Mouse (Mus musculus) gastrocnemius, adult 2 months (tissue): Measurements from ENCODE around the gene Trp53rkb. TPM values are rescaled to one million over a fixed set of nuclear protein-coding genes. Genes with fewer than 3 reads are reported as not detected.
"Not testable (repeated sequence)": the region's sequence is repeated elsewhere in the genome, so short reads cannot be mapped to it uniquely, and the experiment has no call there.

Experiments
- DNase-seq: peaks from one replicate; pipeline ENCODE4 v3.0.0; 2022
- H3K27ac ChIP-seq: fragments of 200-600 bp; 2 replicates; pipeline ENCODE4 v1.8.1; 2022; ENCODE audit warnings: mild to moderate bottlenecking
- H3K4me3 ChIP-seq: fragments of 200-600 bp; 2 replicates; pipeline ENCODE4 v1.8.1; 2022; ENCODE audit warnings: mild to moderate bottlenecking, moderate library complexity
- CTCF ChIP-seq: fragments of 200-600 bp; IDR thresholded peaks from 2 replicates; pipeline ENCODE4 v1.8.1; 2022; ENCODE audit warnings: antibody characterized with exemption, mild to moderate bottlenecking, moderate library complexity
- intact Hi-C: fragments of 180-260 bp; cut with DNase I; formaldehyde crosslinking; loops from one replicate; pipeline ENCODE4 v1.15.1; 2025
- total RNA-seq, 2 experiments: library from RNA; stranded (reverse); gene quantifications; 2 replicates each; pipeline ENCODE4 v1.2.3; 2021

Gene Trp53rkb
- total RNA-seq, 2 experiments from 2014 or later = 2.2 to 3.1 TPM

- DNase-seq = no peak
- intact Hi-C loops = loop anchor here (5.0 kb wide), 1 partner anchor 42 kb away; no protein-coding TSS in a partner anchor
- Histone ChIP-seq H3K27ac (no peak overlapping the region), H3K4me3 (no peak overlapping the region)
- TF ChIP-seq CTCF = no peak
These were observed 18.1 kb upstream of the Trp53rkb start for GRCm38 (mm10) chr2:166774275-166774674.

DNA sequence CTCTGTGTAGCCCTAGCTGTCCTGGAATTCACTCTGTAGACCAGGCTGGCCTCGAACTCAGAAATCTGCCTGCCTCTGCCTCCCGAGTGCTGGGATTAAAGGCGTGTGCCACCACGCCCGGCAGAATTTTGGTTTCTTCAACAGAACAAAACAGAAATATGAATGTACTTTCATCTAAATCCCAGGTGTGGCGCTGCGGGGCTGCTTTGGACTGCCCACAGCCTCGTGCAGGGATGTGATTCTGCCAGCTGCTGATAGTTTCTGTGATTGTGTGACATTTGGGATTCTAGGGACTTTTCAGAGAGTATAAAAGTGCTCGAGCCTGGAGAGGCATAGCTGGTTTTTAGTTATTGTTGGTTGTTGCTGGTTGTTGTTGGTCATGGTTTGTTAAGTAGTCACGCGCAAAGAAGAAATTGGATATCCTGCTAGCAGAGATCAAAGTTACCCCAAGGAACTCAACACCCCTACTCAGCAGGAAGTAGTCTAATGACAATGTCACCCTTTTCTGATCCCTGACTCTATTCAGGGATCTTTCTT lies 16.9 kb upstream of the Trp53rkb start:
- intact Hi-C loops = no loop called here
- no peak for DNase-seq
- no peak; the same call in 1 of the 2 replicates for TF ChIP-seq CTCF

DNA sequence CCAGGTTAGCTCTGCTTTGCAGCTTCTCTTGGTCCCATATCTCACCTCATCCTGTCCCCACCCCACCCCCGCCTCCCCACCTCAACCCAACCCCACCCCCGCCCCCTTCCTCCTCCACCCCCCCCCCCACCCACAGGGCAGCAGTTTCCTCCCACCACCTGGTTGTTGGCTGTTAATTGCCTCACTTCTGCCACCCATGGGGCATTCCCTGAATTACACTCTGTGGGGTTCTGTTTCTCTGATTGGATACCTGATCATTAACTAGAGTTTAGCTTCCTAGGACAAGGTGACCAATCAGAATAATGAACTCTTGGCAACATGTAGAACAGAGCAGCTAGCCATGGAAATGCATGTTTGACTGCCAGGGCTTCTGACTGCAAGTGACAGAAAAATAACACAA lies 16.1 kb upstream of the Trp53rkb start:
- Histone ChIP-seq H3K27ac (no peak overlapping the region), H3K4me3 (no peak overlapping the region)
- peak; percentile 28; the same call in 1 of the 2 replicates for TF ChIP-seq CTCF
- no peak for DNase-seq
- intact Hi-C loops = no loop called here

More for the DNA sequence above, 16.9 kb upstream of the Trp53rkb start:
- H3K27ac ChIP-seq = no peak overlapping the region
- no peak overlapping the region for H3K4me3 ChIP-seq

GRCm38 (mm10) chr2:166779956-166780355 lies 12.4 kb upstream of the Trp53rkb start:
- no peak overlapping the region for H3K4me3 ChIP-seq
- DNase-seq = no peak
- H3K27ac ChIP-seq = no peak overlapping the region
- intact Hi-C loops = loop anchor here (10.0 kb wide), 1 partner anchor 685 kb away; no protein-coding TSS in a partner anchor
- no peak for TF ChIP-seq CTCF

GRCm38 (mm10) chr2:166780980-166781578 lies 11.3 kb upstream of the Trp53rkb start:
- intact Hi-C loops = loop anchor here (1.0 to 10.0 kb wide), 2 partner anchors 189 to 686 kb away; no protein-coding TSS in a partner anchor
- Histone ChIP-seq H3K4me3 (no peak overlapping the region), H3K27ac (no peak overlapping the region)
- DNase-seq = peak; percentile 80
- TF ChIP-seq CTCF = peak; percentile 97

DNA sequence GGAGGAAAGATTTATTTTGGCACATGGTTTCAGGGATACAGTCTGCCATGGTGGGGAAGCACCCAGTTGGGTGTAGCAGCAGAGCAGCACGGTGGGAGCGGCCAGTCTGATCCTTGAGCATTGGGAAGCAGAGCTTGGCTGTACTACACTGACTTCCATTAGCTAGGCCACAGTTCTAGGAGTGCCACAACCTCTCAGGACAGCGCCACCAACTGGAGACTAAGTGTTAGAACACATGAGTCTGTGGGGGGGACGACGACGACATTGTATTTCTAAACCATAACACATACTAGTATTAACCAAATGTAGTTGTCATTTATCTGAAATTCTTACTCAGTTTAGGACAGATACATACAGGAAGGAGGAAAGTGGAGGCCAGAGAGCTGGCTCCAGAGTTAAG lies 8.0 kb upstream of the Trp53rkb start:
- H3K27ac ChIP-seq = no peak overlapping the region
- peak; percentile 10 for DNase-seq
- intact Hi-C loops = loop anchor here (10.0 kb wide), 1 partner anchor 690 kb away; no protein-coding TSS in a partner anchor
- peak; percentile 28; the same call in 1 of the 2 replicates for TF ChIP-seq CTCF
- no peak overlapping the region for H3K4me3 ChIP-seq

- H3K4me3 ChIP-seq = peak overlapping the region; percentile 90
- intact Hi-C loops = loop anchor here (5.0 to 10.0 kb wide), 2 partner anchors 692 to 794 kb away; partner anchors contain the start of gene Ncoa3
- peak; percentile 91 for DNase-seq
- peak overlapping the region; percentile 84 for H3K27ac ChIP-seq
- TF ChIP-seq CTCF = no peak
These were observed 5.9 kb upstream of the Trp53rkb start for GRCm38 (mm10) chr2:166786353-166787004.

GRCm38 (mm10) chr2:166791738-166792137 lies 593 bp upstream of the Trp53rkb start:
- H3K27ac ChIP-seq = no peak overlapping the region
- peak; percentile 38; the same call in 1 of the 2 replicates for TF ChIP-seq CTCF
- no peak overlapping the region for H3K4me3 ChIP-seq
- intact Hi-C loops = no loop called here
- peak; percentile 14 for DNase-seq

- DNase-seq = peak; percentile 91
- peak overlapping the region; percentile 84 for H3K4me3 ChIP-seq
- H3K27ac ChIP-seq = peak overlapping the region; percentile 91
- intact Hi-C loops = not testable (repeated sequence)
These were observed 1.3 kb downstream of the Trp53rkb start for GRCm38 (mm10) chr2:166793542-166794214.

- Histone ChIP-seq H3K4me3 (peak overlapping the region; percentile 46), H3K27ac (peak overlapping the region; percentile 79)
- intact Hi-C loops = no loop called here
- no peak for TF ChIP-seq CTCF
- DNase-seq = peak; percentile 19
These were observed 7.5 kb downstream of the Trp53rkb start for GRCm38 (mm10) chr2:166799615-166800472.

GRCm38 (mm10) chr2:166800473-166800857 lies 8.1 kb downstream of the Trp53rkb start:
- Histone ChIP-seq H3K4me3 (peak overlapping the region; percentile 46), H3K27ac (peak overlapping the region; percentile 79)
- intact Hi-C loops = no loop called here
- no peak for TF ChIP-seq CTCF
- DNase-seq = peak; percentile 14

DNA sequence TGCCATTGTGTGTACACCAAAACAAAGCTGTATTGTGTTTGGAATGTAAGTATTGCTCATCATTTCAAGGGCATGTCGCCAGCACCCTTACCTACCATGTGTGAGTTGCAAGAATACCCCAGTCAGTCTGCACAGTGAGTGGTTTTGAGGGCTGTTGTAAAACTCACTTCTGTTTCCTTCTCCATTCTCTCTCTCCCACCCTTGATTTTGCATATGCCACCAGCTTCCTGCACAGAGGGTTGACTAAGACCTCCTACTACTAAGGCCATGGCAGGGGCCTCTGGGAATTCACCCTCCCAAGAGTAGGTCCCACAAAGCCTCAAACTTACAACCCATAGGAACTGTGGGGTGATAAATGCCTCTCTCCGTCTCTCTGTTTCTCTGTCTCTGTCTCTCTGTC lies 9.1 kb downstream of the Trp53rkb start:
- H3K27ac ChIP-seq = no peak overlapping the region
- H3K4me3 ChIP-seq = no peak overlapping the region
- no peak for TF ChIP-seq CTCF
- intact Hi-C loops = no loop called here
- DNase-seq = peak; percentile 8
